Mouse (Mus musculus): ENCODE measurements around the gene Sox30. TPM values are rescaled to one million over a fixed set of nuclear protein-coding genes. Genes with fewer than 3 reads are reported as not detected.

Gene Sox30
- polyA plus RNA-seq, 1 experiment = 0.11 TPM

DNA sequence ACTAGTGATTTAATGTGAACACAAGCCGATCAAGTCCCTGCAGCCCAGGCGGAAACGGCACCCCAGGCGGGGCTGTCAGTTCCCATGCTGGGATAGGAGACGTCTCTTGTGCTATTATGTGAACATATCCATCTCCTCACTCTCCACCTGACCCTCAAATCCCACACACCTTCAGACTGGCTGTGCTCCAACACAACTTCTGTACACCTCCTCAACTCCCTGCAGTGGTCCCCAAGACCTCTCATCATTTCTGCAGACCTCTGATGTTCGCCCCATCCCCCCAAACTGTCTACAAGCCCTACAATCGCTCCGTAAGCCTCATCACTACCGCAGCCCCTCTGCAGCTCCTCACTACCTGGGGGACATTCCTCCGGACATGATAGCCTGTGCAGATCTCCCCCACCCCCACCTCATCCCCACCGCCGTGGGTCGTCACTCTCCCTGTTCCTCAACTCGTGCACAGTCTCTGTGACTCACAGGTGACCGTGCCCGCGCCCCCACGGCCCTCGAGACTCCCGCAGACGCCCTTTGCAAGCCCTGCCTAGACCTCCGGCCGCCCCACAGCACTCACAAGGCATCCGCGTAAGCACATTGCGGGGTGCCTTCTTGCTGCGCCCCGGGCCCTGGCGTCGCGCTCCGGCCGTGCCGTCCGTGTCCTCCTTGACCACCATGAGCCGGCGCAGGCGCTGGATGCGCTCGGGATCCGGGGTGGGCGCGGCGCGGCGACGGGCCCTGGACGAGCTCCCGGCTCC, 36.0 kb upstream of the Sox30 start:
- Histone ChIP-seq H3K36me3 (ENCODE audit: control insufficient read depth, insufficient read depth, low read length) (peaks cover 3% of the 10 kb centered on the region; the same call in 1 of the 2 replicates), H3K4me3 (ENCODE audit: low read depth, low read length) (peak overlapping the region; percentile 91), H3K27me3 (ENCODE audit: control insufficient read depth, insufficient read depth, low read length) (no peaks in the 10 kb centered on the region), H3K4me1 (ENCODE audit: control insufficient read depth, insufficient read depth, insufficient read length, low read length) (peaks cover 2% of the 10 kb centered on the region), H3K27ac (ENCODE audit: insufficient read depth, low read depth, low read length) (no peak overlapping the region)
- 1% methylated on average over 49 of the region's 49 CpGs for WGBS
- no peak for TF ChIP-seq POLR2A (IDR thresholded peaks at IDR 0.05; ENCODE audit: low read depth, low read length)
- TF ChIP-seq CTCF (IDR thresholded peaks at IDR 0.05; ENCODE audit: extremely low read depth, insufficient read length, insufficient replicate concordance, low read depth, low read length) = no peak

DNA sequence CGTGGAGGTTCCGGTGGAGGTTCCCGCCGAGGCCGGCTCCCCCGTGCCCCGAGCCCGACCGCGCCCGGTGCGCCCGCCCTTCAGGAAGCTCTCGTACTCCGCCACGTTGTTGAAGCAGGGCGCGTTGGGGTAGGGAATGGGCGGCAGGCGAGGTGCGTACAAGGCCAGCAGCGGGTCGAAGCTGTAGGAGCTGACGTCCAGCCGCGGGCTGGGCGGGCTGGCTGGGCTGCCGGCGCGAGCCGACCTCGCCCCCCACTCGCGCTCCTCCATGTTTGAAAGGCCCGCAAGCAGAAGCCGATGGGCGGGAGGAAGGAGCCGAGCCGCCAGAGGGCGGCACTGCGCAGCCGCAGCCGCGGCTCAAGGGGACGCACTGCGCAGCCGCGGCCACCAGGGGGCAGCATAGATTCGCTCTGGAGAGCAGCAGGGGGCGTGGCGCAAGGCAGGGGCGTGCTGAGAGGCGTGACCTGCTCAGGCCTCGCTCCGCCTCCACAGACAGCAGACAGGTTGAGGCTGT, 35.4 kb upstream of the Sox30 start, which contains the start of gene Lsm11:
TSS of gene Lsm11 (minus strand) at position 293 of the 514 bp plus-strand sequence.
- Histone ChIP-seq H3K4me3 (ENCODE audit: low read depth, low read length) (peak within 1 kb of the TSS; percentile 91), H3K27ac (ENCODE audit: insufficient read depth, low read depth, low read length) (no peak within 1 kb of the TSS), H3K27me3 (ENCODE audit: control insufficient read depth, insufficient read depth, low read length) (no peaks in the 10 kb centered on the region), H3K4me1 (ENCODE audit: control insufficient read depth, insufficient read depth, insufficient read length, low read length) (peaks cover 2% of the 10 kb centered on the region), H3K36me3 (ENCODE audit: control insufficient read depth, insufficient read depth, low read length) (peaks cover 3% of the 10 kb centered on the region; the same call in 1 of the 2 replicates)
- 1% methylated on average over 55 of the region's 55 CpGs for WGBS
- TF ChIP-seq POLR2A (IDR thresholded peaks at IDR 0.05; ENCODE audit: low read depth, low read length) = 0 out of 2 replicates have a peak, but pooled peaks have one; percentile 21
- peak; percentile 100 for TF ChIP-seq CTCF (IDR thresholded peaks at IDR 0.05; ENCODE audit: extremely low read depth, insufficient read length, insufficient replicate concordance, low read depth, low read length)

DNA sequence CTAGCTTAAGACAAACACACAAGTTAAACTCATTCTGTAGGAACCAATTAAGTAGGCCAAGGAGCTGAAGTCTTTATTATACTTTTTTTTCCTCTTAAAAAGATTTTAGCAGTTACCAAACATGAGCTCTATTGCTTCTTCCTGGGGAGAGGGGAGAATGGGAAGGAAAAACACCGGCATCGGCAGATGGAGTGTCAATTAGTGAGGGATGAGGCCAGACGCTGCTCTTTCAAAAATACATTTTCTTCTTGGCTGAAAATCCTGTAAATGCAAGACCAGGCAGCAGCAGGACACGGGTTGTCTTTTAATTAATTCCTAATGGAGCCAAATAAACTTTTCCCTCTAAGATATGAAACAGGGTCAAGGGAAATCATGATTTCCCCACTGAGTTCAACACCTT, 33.3 kb upstream of the Sox30 start:
- H3K4me3 ChIP-seq (ENCODE audit: low read depth, low read length) = no peak overlapping the region
- H3K27ac ChIP-seq (ENCODE audit: insufficient read depth, low read depth, low read length) = no peak overlapping the region
- WGBS = 86% methylated on average over 4 of the region's 4 CpGs
- H3K27me3 ChIP-seq (ENCODE audit: control insufficient read depth, insufficient read depth, low read length) = no peaks in the 10 kb centered on the region
- peaks cover 6% of the 10 kb centered on the region for H3K36me3 ChIP-seq (ENCODE audit: control insufficient read depth, insufficient read depth, low read length)
- TF ChIP-seq POLR2A (IDR thresholded peaks at IDR 0.05; ENCODE audit: low read depth, low read length) = no peak
- TF ChIP-seq CTCF (IDR thresholded peaks at IDR 0.05; ENCODE audit: extremely low read depth, insufficient read length, insufficient replicate concordance, low read depth, low read length) = no peak
- H3K4me1 ChIP-seq (ENCODE audit: control insufficient read depth, insufficient read depth, insufficient read length, low read length) = peaks cover 2% of the 10 kb centered on the region

DNA sequence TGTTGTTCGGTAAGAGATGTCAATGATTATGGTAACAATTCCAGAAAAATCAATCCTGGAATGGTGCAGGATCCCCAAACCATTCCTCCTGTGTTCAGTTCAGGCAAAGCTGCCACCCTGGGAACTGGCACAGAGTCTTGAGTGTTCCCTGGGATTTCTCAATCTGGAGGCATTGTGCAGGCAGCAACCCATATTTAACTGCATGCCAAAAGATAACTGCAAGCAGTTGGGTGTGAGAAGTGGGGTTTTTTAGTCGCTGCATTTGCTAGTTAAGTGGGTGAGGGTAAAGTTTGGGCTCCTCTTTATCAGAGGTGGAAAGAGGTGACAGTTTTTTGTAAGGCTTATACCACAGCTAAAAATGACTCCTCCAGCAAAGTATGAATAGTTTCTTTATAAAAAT, 32.6 kb upstream of the Sox30 start:
- peaks cover 2% of the 10 kb centered on the region for H3K4me1 ChIP-seq (ENCODE audit: control insufficient read depth, insufficient read depth, insufficient read length, low read length)
- TF ChIP-seq CTCF (IDR thresholded peaks at IDR 0.05; ENCODE audit: extremely low read depth, insufficient read length, insufficient replicate concordance, low read depth, low read length) = no peak
- no peak for TF ChIP-seq POLR2A (IDR thresholded peaks at IDR 0.05; ENCODE audit: low read depth, low read length)
- H3K4me3 ChIP-seq (ENCODE audit: low read depth, low read length) = no peak overlapping the region
- WGBS = 85% methylated on average over 2 of the region's 2 CpGs
- peaks cover 8% of the 10 kb centered on the region for H3K36me3 ChIP-seq (ENCODE audit: control insufficient read depth, insufficient read depth, low read length)
- H3K27ac ChIP-seq (ENCODE audit: insufficient read depth, low read depth, low read length) = no peak overlapping the region
- H3K27me3 ChIP-seq (ENCODE audit: control insufficient read depth, insufficient read depth, low read length) = no peaks in the 10 kb centered on the region

DNA sequence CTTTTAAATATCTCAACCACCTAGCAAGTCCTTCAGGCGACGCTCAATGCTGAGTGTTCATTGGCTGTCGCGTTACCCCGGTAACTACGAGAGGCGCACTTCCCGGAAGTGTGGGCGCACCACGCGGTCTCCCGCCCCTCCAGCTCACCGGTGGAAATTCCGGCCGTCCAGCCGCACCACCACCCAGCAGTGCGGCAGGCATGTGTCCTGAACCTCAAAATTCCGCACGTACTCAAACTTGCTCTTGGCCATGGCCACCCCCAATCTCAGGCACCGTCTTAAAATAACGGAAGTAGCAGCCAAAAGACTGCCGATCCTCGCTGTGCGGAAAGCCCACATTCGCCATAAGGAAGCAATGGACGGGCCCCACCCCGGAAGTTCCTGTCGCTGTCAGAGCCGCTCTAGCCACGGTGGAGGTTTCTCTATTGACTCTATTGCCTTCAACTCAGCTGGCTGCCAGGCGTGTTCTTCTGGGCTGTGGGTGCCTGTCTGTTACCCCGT, 24.9 kb upstream of the Sox30 start, which contains the start of gene Thg1l:
TSS of gene Thg1l (minus strand) at position 368 of the 501 bp plus-strand sequence.
- no peaks in the 10 kb centered on the region for H3K27me3 ChIP-seq (ENCODE audit: control insufficient read depth, insufficient read depth, low read length)
- peak within 1 kb of the TSS; percentile 72 for H3K4me3 ChIP-seq (ENCODE audit: low read depth, low read length)
- no peaks in the 10 kb centered on the region for H3K4me1 ChIP-seq (ENCODE audit: control insufficient read depth, insufficient read depth, insufficient read length, low read length)
- under 1% methylated on average over 32 of the region's 32 CpGs for WGBS
- TF ChIP-seq POLR2A (IDR thresholded peaks at IDR 0.05; ENCODE audit: low read depth, low read length) = no peak
- TF ChIP-seq CTCF (IDR thresholded peaks at IDR 0.05; ENCODE audit: extremely low read depth, insufficient read length, insufficient replicate concordance, low read depth, low read length) = no peak
- peak within 1 kb of the TSS; percentile 46 for H3K27ac ChIP-seq (ENCODE audit: insufficient read depth, low read depth, low read length)
- H3K36me3 ChIP-seq (ENCODE audit: control insufficient read depth, insufficient read depth, low read length) = peaks cover 5% of the 10 kb centered on the region; the same call in 1 of the 2 replicates

DNA sequence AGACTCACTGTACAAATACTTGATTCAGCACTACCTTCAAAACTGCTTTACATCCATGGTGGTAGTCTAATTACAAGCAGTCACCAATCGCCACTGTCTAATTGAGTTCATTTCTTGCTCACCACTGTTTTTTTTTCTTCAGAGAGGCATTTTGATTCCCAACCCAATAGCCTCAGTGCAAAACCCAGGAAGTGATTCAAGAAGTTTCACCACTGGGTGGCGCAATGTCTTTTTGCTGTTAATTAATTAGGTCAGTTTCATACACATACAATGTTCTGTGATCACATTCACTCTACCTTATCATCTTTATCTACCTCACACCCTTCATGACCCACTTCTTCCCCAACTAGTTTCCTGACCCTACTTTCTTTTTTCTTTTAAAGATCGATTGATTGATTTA, 20.5 kb upstream of the Sox30 start:
- TF ChIP-seq CTCF (IDR thresholded peaks at IDR 0.05; ENCODE audit: extremely low read depth, insufficient read length, insufficient replicate concordance, low read depth, low read length) = no peak
- TF ChIP-seq POLR2A (IDR thresholded peaks at IDR 0.05; ENCODE audit: low read depth, low read length) = no peak
- Histone ChIP-seq H3K27ac (ENCODE audit: insufficient read depth, low read depth, low read length) (no peak overlapping the region), H3K27me3 (ENCODE audit: control insufficient read depth, insufficient read depth, low read length) (no peaks in the 10 kb centered on the region), H3K4me1 (ENCODE audit: control insufficient read depth, insufficient read depth, insufficient read length, low read length) (no peaks in the 10 kb centered on the region), H3K36me3 (ENCODE audit: control insufficient read depth, insufficient read depth, low read length) (no peaks in the 10 kb centered on the region), H3K4me3 (ENCODE audit: low read depth, low read length) (no peak overlapping the region)
- 78% methylated on average over 3 of the region's 3 CpGs for WGBS

DNA sequence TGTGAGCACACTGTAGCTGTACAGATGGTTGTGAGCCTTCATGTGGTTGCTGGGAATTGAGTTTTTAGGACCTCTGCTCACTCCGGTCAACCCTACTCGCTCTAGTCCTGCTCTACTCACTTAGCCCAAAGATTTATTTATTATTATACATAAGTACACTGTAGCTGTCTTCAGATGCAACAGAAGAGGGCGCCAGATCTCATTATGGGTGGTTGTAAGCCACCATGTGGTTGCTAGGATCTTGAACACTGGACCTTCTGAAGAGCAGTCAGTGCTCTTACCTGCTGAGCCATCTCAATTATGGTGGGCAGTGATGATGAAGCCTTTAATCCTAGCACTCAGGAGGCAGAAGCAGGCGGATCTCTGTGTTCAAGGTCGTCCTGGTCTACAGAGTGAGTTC, 20.1 kb upstream of the Sox30 start:
- TF ChIP-seq POLR2A (IDR thresholded peaks at IDR 0.05; ENCODE audit: low read depth, low read length) = no peak
- no peak for TF ChIP-seq CTCF (IDR thresholded peaks at IDR 0.05; ENCODE audit: extremely low read depth, insufficient read length, insufficient replicate concordance, low read depth, low read length)
- no peak overlapping the region for H3K4me3 ChIP-seq (ENCODE audit: low read depth, low read length)
- H3K36me3 ChIP-seq (ENCODE audit: control insufficient read depth, insufficient read depth, low read length) = no peaks in the 10 kb centered on the region
- no peak overlapping the region for H3K27ac ChIP-seq (ENCODE audit: insufficient read depth, low read depth, low read length)
- H3K4me1 ChIP-seq (ENCODE audit: control insufficient read depth, insufficient read depth, insufficient read length, low read length) = no peaks in the 10 kb centered on the region
- 80% methylated on average over 5 of the region's 5 CpGs for WGBS
- H3K27me3 ChIP-seq (ENCODE audit: control insufficient read depth, insufficient read depth, low read length) = no peaks in the 10 kb centered on the region

Measured in small intestine, adult 2 months (tissue).